Mouse (Mus musculus): ENCODE data around the gene D630023F18Rik. TPM values are rescaled to one million over a fixed set of nuclear protein-coding genes. Genes with fewer than 3 reads are reported as not detected.

D630023F18Rik gene
- polyA plus RNA-seq, 1 experiment = not detected

- Histone ChIP-seq H3K9me3 (ENCODE audit: control insufficient read depth, low read length) (no peaks in the 10 kb centered on the region), H3K36me3 (ENCODE audit: control insufficient read depth) (no peaks in the 10 kb centered on the region), H3K27me3 (ENCODE audit: control insufficient read depth) (no peaks in the 10 kb centered on the region), H3K4me1 (ENCODE audit: control insufficient read depth) (no peaks in the 10 kb centered on the region), H3K4me3 (replicated peaks) (no peak overlapping the region)
- TF ChIP-seq GATA1 (IDR thresholded peaks at IDR 0.05; ENCODE audit: low read length) = no peak
- TF ChIP-seq TAL1 (IDR thresholded peaks at IDR 0.05; ENCODE audit: low read length) = no peak
Observed at GRCm38 (mm10) chr1:65147326-65147725, 24.3 kb upstream of the D630023F18Rik start.

DNA sequence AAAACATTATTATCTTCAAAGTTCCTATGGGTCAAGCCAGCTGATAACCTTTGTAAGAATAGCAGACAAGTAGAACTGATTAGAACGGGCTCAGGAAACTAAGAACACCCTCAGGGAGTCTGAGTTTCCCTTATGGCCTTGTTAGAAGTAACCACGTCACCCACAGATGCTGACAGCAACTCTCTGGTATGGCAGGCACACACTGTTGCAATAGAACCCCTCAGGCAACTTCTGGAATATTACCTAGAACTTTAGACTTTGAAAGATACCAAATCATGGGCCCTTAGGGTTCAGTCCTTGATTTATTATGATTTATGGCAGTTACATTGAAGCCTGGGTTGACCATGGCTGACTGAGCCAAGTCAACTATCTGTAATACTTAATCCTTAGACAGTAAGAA, 23.6 kb upstream of the D630023F18Rik start:
- TF ChIP-seq TAL1 (IDR thresholded peaks at IDR 0.05; ENCODE audit: low read length) (no peak), GATA1 (IDR thresholded peaks at IDR 0.05; ENCODE audit: low read length) (no peak)
- Histone ChIP-seq H3K4me1 (ENCODE audit: control insufficient read depth) (no peaks in the 10 kb centered on the region), H3K36me3 (ENCODE audit: control insufficient read depth) (no peaks in the 10 kb centered on the region), H3K4me3 (replicated peaks) (no peak overlapping the region), H3K9me3 (ENCODE audit: control insufficient read depth, low read length) (no peaks in the 10 kb centered on the region), H3K27me3 (ENCODE audit: control insufficient read depth) (no peaks in the 10 kb centered on the region)

DNA sequence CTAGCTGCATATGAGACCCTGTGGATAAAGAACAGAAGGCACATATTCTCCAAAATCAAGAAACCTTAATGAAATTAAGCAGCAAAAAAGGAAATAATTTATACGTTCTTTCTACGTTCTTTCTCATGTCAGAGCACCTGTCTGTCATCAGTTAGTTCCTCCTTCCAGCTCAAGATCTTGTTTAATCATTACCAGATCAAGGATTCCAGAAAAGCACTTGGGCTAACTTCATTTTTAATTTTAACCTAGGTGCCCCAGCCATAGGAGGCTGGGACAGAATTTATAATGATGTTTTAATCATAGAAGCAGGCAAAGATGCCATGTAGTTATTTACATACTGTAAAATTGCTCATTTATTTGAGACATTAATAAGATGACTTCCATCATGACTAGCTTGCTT, 21.8 kb upstream of the D630023F18Rik start:
- Histone ChIP-seq H3K27me3 (ENCODE audit: control insufficient read depth) (no peaks in the 10 kb centered on the region), H3K36me3 (ENCODE audit: control insufficient read depth) (no peaks in the 10 kb centered on the region), H3K9me3 (ENCODE audit: control insufficient read depth, low read length) (no peaks in the 10 kb centered on the region), H3K4me3 (replicated peaks) (no peak overlapping the region), H3K4me1 (ENCODE audit: control insufficient read depth) (no peaks in the 10 kb centered on the region)
- TF ChIP-seq TAL1 (IDR thresholded peaks at IDR 0.05; ENCODE audit: low read length) = no peak
- TF ChIP-seq GATA1 (IDR thresholded peaks at IDR 0.05; ENCODE audit: low read length) = no peak

- H3K27me3 ChIP-seq (ENCODE audit: control insufficient read depth) = no peaks in the 10 kb centered on the region
- TF ChIP-seq GATA1 (IDR thresholded peaks at IDR 0.05; ENCODE audit: low read length) (no peak), TAL1 (IDR thresholded peaks at IDR 0.05; ENCODE audit: low read length) (no peak)
- H3K9me3 ChIP-seq (ENCODE audit: control insufficient read depth, low read length) = no peaks in the 10 kb centered on the region
- no peaks in the 10 kb centered on the region for H3K36me3 ChIP-seq (ENCODE audit: control insufficient read depth)
- H3K4me1 ChIP-seq (ENCODE audit: control insufficient read depth) = no peaks in the 10 kb centered on the region
- H3K4me3 ChIP-seq (replicated peaks) = no peak overlapping the region
Observed at GRCm38 (mm10) chr1:65137560-65137959, 14.5 kb upstream of the D630023F18Rik start.

- TF ChIP-seq TAL1 (IDR thresholded peaks at IDR 0.05; ENCODE audit: low read length) (no peak), GATA1 (IDR thresholded peaks at IDR 0.05; ENCODE audit: low read length) (no peak)
- Histone ChIP-seq H3K9me3 (ENCODE audit: control insufficient read depth, low read length) (no peaks in the 10 kb centered on the region), H3K4me1 (ENCODE audit: control insufficient read depth) (no peaks in the 10 kb centered on the region)
Observed at GRCm38 (mm10) chr1:65132833-65133232, 9.8 kb upstream of the D630023F18Rik start.

DNA sequence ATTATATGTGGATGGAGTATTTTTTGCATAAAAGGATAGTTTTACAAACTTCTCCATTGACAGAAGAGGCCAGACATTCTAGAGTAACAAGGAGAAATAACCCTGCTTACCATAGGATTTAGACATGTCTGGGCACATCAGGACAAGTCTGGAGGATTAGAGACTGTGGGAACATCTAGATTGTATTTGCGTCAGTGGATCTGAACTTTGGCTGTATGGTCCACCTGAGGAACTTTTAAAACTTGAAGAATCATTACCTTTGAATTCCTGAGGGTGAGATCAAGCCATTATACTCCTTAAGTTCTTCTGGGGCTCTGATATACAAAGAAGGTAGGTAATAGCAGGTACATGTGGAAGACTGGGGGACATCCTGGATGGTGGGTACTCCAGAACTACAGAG, 8.7 kb upstream of the D630023F18Rik start:
- no peaks in the 10 kb centered on the region for H3K4me1 ChIP-seq (ENCODE audit: control insufficient read depth)
- TF ChIP-seq GATA1 (IDR thresholded peaks at IDR 0.05; ENCODE audit: low read length) (no peak), TAL1 (IDR thresholded peaks at IDR 0.05; ENCODE audit: low read length) (no peak)
- H3K4me3 ChIP-seq (replicated peaks) = no peak overlapping the region
- H3K27me3 ChIP-seq (ENCODE audit: control insufficient read depth) = no peaks in the 10 kb centered on the region
- H3K9me3 ChIP-seq (ENCODE audit: control insufficient read depth, low read length) = no peaks in the 10 kb centered on the region
- H3K36me3 ChIP-seq (ENCODE audit: control insufficient read depth) = no peaks in the 10 kb centered on the region

More at GRCm38 (mm10) chr1:65132833-65133232, 9.8 kb upstream of the D630023F18Rik start:
- Histone ChIP-seq H3K36me3 (ENCODE audit: control insufficient read depth) (no peaks in the 10 kb centered on the region), H3K4me3 (replicated peaks) (no peak overlapping the region), H3K27me3 (ENCODE audit: control insufficient read depth) (no peaks in the 10 kb centered on the region)

- Histone ChIP-seq H3K36me3 (ENCODE audit: control insufficient read depth) (no peaks in the 10 kb centered on the region), H3K27me3 (ENCODE audit: control insufficient read depth) (no peaks in the 10 kb centered on the region), H3K4me3 (replicated peaks) (no peak overlapping the region), H3K9me3 (ENCODE audit: control insufficient read depth, low read length) (no peaks in the 10 kb centered on the region), H3K4me1 (ENCODE audit: control insufficient read depth) (no peaks in the 10 kb centered on the region)
- TF ChIP-seq GATA1 (IDR thresholded peaks at IDR 0.05; ENCODE audit: low read length) (no peak), TAL1 (IDR thresholded peaks at IDR 0.05; ENCODE audit: low read length) (no peak)
Observed at GRCm38 (mm10) chr1:65130226-65130625, 7.2 kb upstream of the D630023F18Rik start.

DNA sequence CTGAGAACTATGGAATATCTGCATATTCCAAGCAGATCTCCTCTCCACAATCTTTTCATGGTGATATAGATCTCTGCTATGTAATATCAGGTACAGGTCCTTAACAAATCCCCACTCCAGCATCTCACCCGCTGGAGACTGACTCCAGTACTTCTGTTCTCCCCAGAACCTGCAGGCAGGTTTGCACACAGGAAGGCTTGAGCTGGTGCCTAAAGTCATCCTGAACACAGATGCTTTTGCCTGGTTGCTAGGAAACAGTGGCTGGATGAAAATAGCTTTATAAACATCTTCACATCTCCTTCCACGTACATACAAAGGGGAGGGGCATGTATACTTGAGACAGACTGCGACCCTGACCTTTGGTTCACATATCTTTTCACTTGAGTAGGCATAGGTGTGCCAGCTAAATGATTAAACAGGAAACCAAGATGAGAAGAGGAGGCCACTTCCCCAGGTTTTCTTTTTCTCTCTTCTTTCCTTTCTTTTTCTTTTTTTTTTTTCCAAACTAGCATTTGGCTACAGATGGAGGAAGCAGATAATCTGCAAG, 6.7 kb upstream of the D630023F18Rik start:
- H3K4me1 ChIP-seq (ENCODE audit: control insufficient read depth) = no peaks in the 10 kb centered on the region
- H3K4me3 ChIP-seq (replicated peaks) = no peak overlapping the region
- H3K27me3 ChIP-seq (ENCODE audit: control insufficient read depth) = no peaks in the 10 kb centered on the region
- TF ChIP-seq TAL1 (IDR thresholded peaks at IDR 0.05; ENCODE audit: low read length) (no peak), GATA1 (IDR thresholded peaks at IDR 0.05; ENCODE audit: low read length) (no peak)
- no peaks in the 10 kb centered on the region for H3K36me3 ChIP-seq (ENCODE audit: control insufficient read depth)
- H3K9me3 ChIP-seq (ENCODE audit: control insufficient read depth, low read length) = no peaks in the 10 kb centered on the region

- no peaks in the 10 kb centered on the region for H3K36me3 ChIP-seq (ENCODE audit: control insufficient read depth)
- TF ChIP-seq GATA1 (IDR thresholded peaks at IDR 0.05; ENCODE audit: low read length) (no peak), TAL1 (IDR thresholded peaks at IDR 0.05; ENCODE audit: low read length) (no peak)
- H3K4me1 ChIP-seq (ENCODE audit: control insufficient read depth) = no peaks in the 10 kb centered on the region
- H3K27me3 ChIP-seq (ENCODE audit: control insufficient read depth) = no peaks in the 10 kb centered on the region
- H3K9me3 ChIP-seq (ENCODE audit: control insufficient read depth, low read length) = no peaks in the 10 kb centered on the region
- H3K4me3 ChIP-seq (replicated peaks) = no peak within 1 kb of the TSS
Observed at GRCm38 (mm10) chr1:65119438-65119837, 3.6 kb downstream of the D630023F18Rik start, which contains the start of gene Gm28845. Gene Gm28845 (minus strand): TSS chr1:65119558.

Data from erythroblast, embryonic 14.5 days (primary cell).